Mouse (Mus musculus) spleen, adult 2 months (tissue): ENCODE data around the gene Gm49776.

ENCODE experiments used
- CTCF ChIP-seq: fragments of 200-500 bp; IDR thresholded peaks from 2 replicates; pipeline ENCODE4 v1.5.1; 2011; ENCODE audit warnings: mild to moderate bottlenecking, inconsistent platforms; ENCODE audit not compliant: insufficient read depth, insufficient read length, insufficient replicate concordance; ENCODE audit errors: extremely low read depth
- POLR2A ChIP-seq: fragments of 200-500 bp; IDR thresholded peaks from 2 replicates; pipeline ENCODE4 v1.6.1; 2011; ENCODE audit warnings: low read depth, low read length, inconsistent platforms

GRCm38 (mm10) chr16:18211417-18212171 is 46.5 kb downstream of the Gm49776 start:
- TF ChIP-seq CTCF (peak; percentile 87), POLR2A (no peak)
